Comparison of ENCODE assay signal across 22 mouse cellular contexts in genomic region chr12:37888591-37888990, GRCm38 (mm10).
DNase-seq lines count a peak whose midpoint lies in the region; ATAC-seq and TF ChIP-seq lines count a peak whose summit lies in the region.
"Had no signal": no experiment of that assay in that cellular context is flagged by ENCODE, and none has a peak within 500 bp of the region (broad histone marks: within the 10 kb centered on the region; RNA-seq: fewer than 3 reads in every experiment).

No protein-coding gene starts in this region.

- H3K9me3 ChIP-seq in kidney, embryonic 16.5 days (ENCODE audit: low read length) = no peaks in the 10 kb centered on the region
- H3K9me3 ChIP-seq: embryonic facial prominence, embryonic 13.5 days; embryonic facial prominence, embryonic 15.5 days; forebrain, embryonic 10.5 days; forebrain, embryonic 12.5 days had no signal

- DNase-seq in kidney, adult 2 months = peak; percentile 70
- DNase-seq in kidney, postnatal 14 days = no peak
- peak; percentile 73 for DNase-seq in kidney, adult 9 months
- DNase-seq in gastrocnemius, adult 18-20 months (ENCODE audit: low spot score) = no peak
- DNase-seq: adrenal gland, adult 2 months; adrenal gland, postnatal 10 days; adrenal gland, postnatal 25 days; cerebellum, adult 11 months; cerebellum, adult 18-20 months; cerebellum, adult 8-10 months; cerebellum, adult 9-11 months; cerebellum, postnatal 14 days; cerebellum, postnatal 36 days; embryo, embryonic 11 days had no signal

- H3K4me3 ChIP-seq in kidney, adult 2 months (ENCODE audit: insufficient read depth, low read depth, low read length) = no peak overlapping the region
- no peak overlapping the region for H3K4me3 ChIP-seq in kidney, embryonic 16.5 days (ENCODE audit: low read length)
- H3K4me3 ChIP-seq in olfactory bulb, adult 2 months (ENCODE audit: insufficient read depth, low read depth, low read length) = no peak overlapping the region
- H3K4me3 ChIP-seq: embryonic facial prominence, embryonic 13.5 days; embryonic facial prominence, embryonic 15.5 days; erythroblast, embryonic 14.5 days; forebrain, embryonic 10.5 days; forebrain, embryonic 12.5 days had no signal

- H3K36me3 ChIP-seq in kidney, adult 2 months (ENCODE audit: control insufficient read depth, insufficient read depth, low read length) = no peaks in the 10 kb centered on the region
- H3K36me3 ChIP-seq in kidney, embryonic 16.5 days (ENCODE audit: insufficient read depth, low read length) = no peaks in the 10 kb centered on the region
- H3K36me3 ChIP-seq: embryonic facial prominence, embryonic 13.5 days; embryonic facial prominence, embryonic 15.5 days; forebrain, embryonic 10.5 days; forebrain, embryonic 12.5 days had no signal

- no peak overlapping the region for H3K9ac ChIP-seq in kidney, embryonic 16.5 days (replicated peaks; ENCODE audit: low read length)
- H3K9ac ChIP-seq: embryonic facial prominence, embryonic 13.5 days; embryonic facial prominence, embryonic 15.5 days; forebrain, embryonic 12.5 days had no signal

- TF ChIP-seq CTCF in kidney, adult 2 months (conservative IDR thresholded peaks at IDR 0.05; ENCODE audit: insufficient read depth, insufficient read length, low read depth, low read length) = no peak
- TF ChIP-seq CTCF in olfactory bulb, adult 2 months (IDR thresholded peaks at IDR 0.05; ENCODE audit: insufficient read depth, low read depth, low read length) = no peak

- H3K27ac ChIP-seq in kidney, adult 2 months (ENCODE audit: insufficient read depth, low read depth, low read length) = peak overlapping the region; percentile 50
- no peak overlapping the region for H3K27ac ChIP-seq in kidney, embryonic 16.5 days (ENCODE audit: low read length)
- H3K27ac ChIP-seq in olfactory bulb, adult 2 months (ENCODE audit: insufficient read depth, low read depth, low read length) = peak overlapping the region; percentile 85; the same call in 1 of the 2 replicates
- H3K27ac ChIP-seq: embryonic facial prominence, embryonic 13.5 days; embryonic facial prominence, embryonic 15.5 days; forebrain, embryonic 10.5 days; forebrain, embryonic 12.5 days had no signal

- H3K27me3 ChIP-seq in kidney, adult 2 months (replicated peaks; ENCODE audit: control insufficient read depth, insufficient read depth, low read length) = no peaks in the 10 kb centered on the region
- no peaks in the 10 kb centered on the region for H3K27me3 ChIP-seq in kidney, embryonic 16.5 days (ENCODE audit: insufficient read depth, low read length)
- H3K27me3 ChIP-seq: embryonic facial prominence, embryonic 13.5 days; embryonic facial prominence, embryonic 15.5 days; forebrain, embryonic 12.5 days had no signal

- no peak overlapping the region for H3K4me2 ChIP-seq in kidney, embryonic 16.5 days (replicated peaks; ENCODE audit: low read depth, low read length)
- H3K4me2 ChIP-seq: embryonic facial prominence, embryonic 13.5 days; embryonic facial prominence, embryonic 15.5 days; forebrain, embryonic 12.5 days had no signal

- no peaks in the 10 kb centered on the region for H3K4me1 ChIP-seq in kidney, adult 2 months (ENCODE audit: control insufficient read depth, insufficient read depth, low read length)
- no peaks in the 10 kb centered on the region for H3K4me1 ChIP-seq in kidney, embryonic 16.5 days (ENCODE audit: insufficient read depth, low read length)
- H3K4me1 ChIP-seq in olfactory bulb, adult 2 months (ENCODE audit: control insufficient read depth, insufficient read depth, low read length) = no peaks in the 10 kb centered on the region
- H3K4me1 ChIP-seq: embryonic facial prominence, embryonic 13.5 days; embryonic facial prominence, embryonic 15.5 days; forebrain, embryonic 10.5 days; forebrain, embryonic 12.5 days had no signal

- TF ChIP-seq POLR2A in kidney, adult 2 months (IDR thresholded peaks at IDR 0.05; ENCODE audit: low read depth, low read length) = no peak
- TF ChIP-seq POLR2A in olfactory bulb, adult 2 months (IDR thresholded peaks at IDR 0.05; ENCODE audit: insufficient read depth, low read depth, low read length) = no peak

- no peak for ATAC-seq in kidney, embryonic 16.5 days (ENCODE audit: low FRiP score, low TSS enrichment)
- ATAC-seq: forebrain, embryonic 14.5 days had no signal

Comparison
In these comparisons a context has a peak if more than half of its experiments do, and no peak if none do; other contexts are left out.
1. DNase-seq: peak in kidney, adult 2 months (single experiment) and kidney, adult 9 months (single experiment); none in kidney, postnatal 14 days (single experiment) and gastrocnemius, adult 18-20 months (single experiment).